Mouse (Mus musculus) intestine, postnatal 0 days (tissue): Measurements from ENCODE around the gene Scn3a. TPM values are rescaled to one million over a fixed set of nuclear protein-coding genes. Genes with fewer than 3 reads are reported as not detected.

ENCODE experiments used
- ATAC-seq: fragments of 200-750 bp; cut with Nextera tagmentation; 2 replicates; pipeline ENCODE4 v1.8.0; 2017; ENCODE audit warnings: mild to moderate bottlenecking, moderate TSS enrichment, moderate library complexity
- H3K27ac ChIP-seq: fragments of 300-500 bp; sonication (generic); 2 replicates; pipeline ENCODE4 v1.5.1; 2014; ENCODE audit warnings: mild to moderate bottlenecking, low read depth, low read length, moderate library complexity
- H3K27me3 ChIP-seq: fragments of 300-500 bp; sonication (generic); replicated peaks from 2 replicates; pipeline ENCODE4 v1.6.1; 2014; ENCODE audit warnings: low read length, mixed read lengths; ENCODE audit not compliant: control insufficient read depth, insufficient read depth
- H3K36me3 ChIP-seq: fragments of 300-500 bp; sonication (generic); 2 replicates; pipeline ENCODE4 v1.6.1; 2014; ENCODE audit warnings: mild to moderate bottlenecking, moderate library complexity; ENCODE audit not compliant: control insufficient read depth, insufficient read depth
- H3K4me1 ChIP-seq: fragments of 300-500 bp; sonication (generic); replicated peaks from 2 replicates; pipeline ENCODE4 v1.6.1; 2014; ENCODE audit warnings: antibody characterized with exemption, low read length, mixed read lengths; ENCODE audit not compliant: control insufficient read depth, insufficient read depth
- H3K4me2 ChIP-seq: fragments of 300-500 bp; sonication (generic); replicated peaks from 2 replicates; pipeline ENCODE4 v1.6.1; 2014; ENCODE audit warnings: low read depth, mild to moderate bottlenecking, moderate library complexity
- H3K4me3 ChIP-seq: fragments of 300-500 bp; sonication (generic); 2 replicates; pipeline ENCODE4 v1.5.1; 2014; ENCODE audit warnings: low read depth, low read length
- H3K9ac ChIP-seq: fragments of 300-500 bp; sonication (generic); 2 replicates; pipeline ENCODE4 v1.6.1; 2014; ENCODE audit warnings: mild to moderate bottlenecking, low read depth, low read length
- H3K9me3 ChIP-seq: fragments of 300-500 bp; sonication (generic); 2 replicates; pipeline ENCODE4 v1.6.1; 2016; ENCODE audit warnings: mixed run types; ENCODE audit not compliant: control insufficient read depth
- CTCF ChIP-seq: sonication (generic); IDR thresholded peaks from 2 replicates; pipeline ENCODE4 v1.5.1; 2016; ENCODE audit warnings: low read depth, mild to moderate bottlenecking, control low read depth, antibody characterized with exemption, moderate library complexity
- WGBS: fragments of 180-500 bp; shearing (Covaris S2); extraction: QIAGEN DNeasy Blood & Tissue Kit; methylation state at CpG from one replicate; pipeline ENCODE4 v1.1.7; 2014; 5-methylcytosine and 5-hydroxymethylcytosine counted together
- polyA plus RNA-seq: library from polyadenylated mRNA; unstranded; fragments of >200 nt; fragmentation: Nextera tagmentation; extraction: Ambion mirVana; gene quantifications from 2 replicates; pipeline ENCODE4 v1.2.1, GENCODE M21; 2015

The Scn3a gene
- polyA plus RNA-seq, 1 experiment from 2014 or later: 1.1 TPM

DNA sequence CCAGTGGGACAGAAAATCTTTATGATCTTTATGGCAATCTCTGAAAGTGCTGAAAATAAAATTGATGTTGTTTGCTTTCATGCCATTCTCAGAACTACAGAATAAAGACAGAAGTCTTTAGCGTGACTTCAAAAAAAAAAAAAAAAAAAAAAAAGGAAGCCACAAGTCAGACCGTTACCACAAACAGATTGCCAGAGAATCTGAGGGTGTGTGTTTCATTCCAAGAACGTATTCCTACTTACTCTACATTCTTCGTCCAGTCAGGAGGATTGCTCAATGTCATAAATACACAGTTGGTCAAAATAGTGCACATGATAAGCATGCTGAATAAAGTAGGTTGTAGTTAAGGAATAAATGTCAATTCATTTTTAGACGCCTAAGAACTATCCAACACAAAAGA is 38.3 kb downstream of the Scn3a start:
- TF ChIP-seq CTCF: no peak
- no peaks in the 10 kb centered on the region for H3K4me1 ChIP-seq
- no peak overlapping the region for H3K9ac ChIP-seq
- H3K9me3 ChIP-seq: no peaks in the 10 kb centered on the region
- no peak overlapping the region for H3K27ac ChIP-seq
- no peak overlapping the region for H3K4me2 ChIP-seq
- 60% methylated on average over 5 of the region's 5 CpGs for WGBS
- no peaks in the 10 kb centered on the region for H3K36me3 ChIP-seq
- ATAC-seq: no peak
- H3K27me3 ChIP-seq: no peaks in the 10 kb centered on the region
- no peak overlapping the region for H3K4me3 ChIP-seq

DNA sequence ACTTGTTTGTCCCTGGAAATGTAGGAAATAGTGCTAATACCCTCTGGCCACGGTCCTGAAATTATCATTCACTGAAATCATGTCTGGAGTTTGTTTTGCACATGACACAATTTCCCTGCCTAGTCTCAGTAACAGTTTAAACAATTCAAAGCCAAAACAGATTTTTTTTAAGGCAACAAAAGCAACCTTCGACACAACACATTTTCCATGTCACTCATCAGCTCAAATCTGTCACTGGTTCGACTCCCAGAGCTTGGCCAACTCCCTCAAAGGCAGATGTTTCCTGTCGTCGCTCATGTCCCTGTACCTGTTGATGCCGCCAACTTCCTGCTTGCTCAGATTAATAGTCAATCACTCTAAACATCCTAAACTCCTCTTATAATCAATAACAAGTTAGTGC is 50.7 kb downstream of the Scn3a start:
- Histone ChIP-seq H3K9me3 (no peaks in the 10 kb centered on the region), H3K4me2 (no peak overlapping the region), H3K4me3 (no peak overlapping the region), H3K9ac (no peak overlapping the region), H3K36me3 (no peaks in the 10 kb centered on the region), H3K27me3 (no peaks in the 10 kb centered on the region), H3K27ac (no peak overlapping the region), H3K4me1 (no peaks in the 10 kb centered on the region)
- 65% methylated on average over 6 of the region's 6 CpGs for WGBS
- ATAC-seq: no peak
- no peak for TF ChIP-seq CTCF

- Histone ChIP-seq H3K9me3 (no peaks in the 10 kb centered on the region), H3K27ac (no peak overlapping the region), H3K9ac (no peak overlapping the region), H3K36me3 (no peaks in the 10 kb centered on the region), H3K4me2 (no peak overlapping the region), H3K4me3 (no peak overlapping the region), H3K27me3 (no peaks in the 10 kb centered on the region), H3K4me1 (no peaks in the 10 kb centered on the region)
- no peak for ATAC-seq
- TF ChIP-seq CTCF: no peak
- 76% methylated on average over 12 of the region's 12 CpGs for WGBS
These were observed 59.2 kb downstream of the Scn3a start for GRCm38 (mm10) chr2:65508217-65508616.

DNA sequence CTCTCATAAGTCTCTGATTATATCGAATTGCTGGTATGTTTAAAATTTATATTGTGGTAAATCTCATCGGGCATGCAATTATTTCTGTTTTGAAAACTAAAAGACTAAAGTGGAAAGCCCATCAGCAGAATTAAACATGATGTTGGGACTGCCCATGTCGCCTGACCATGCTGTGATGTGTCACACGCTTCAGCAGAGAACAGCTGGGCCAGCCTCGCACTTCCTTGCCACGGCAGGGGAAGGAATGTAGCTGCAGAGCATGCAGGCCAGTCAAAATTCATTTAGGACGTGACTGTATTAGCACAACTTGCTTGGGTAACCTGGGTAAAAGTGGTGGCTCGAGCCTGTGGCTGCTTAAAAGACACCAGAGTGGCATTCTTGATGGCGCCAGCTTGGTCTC is 77.0 kb downstream of the Scn3a start:
- Histone ChIP-seq H3K9ac (no peak overlapping the region), H3K27ac (no peak overlapping the region), H3K4me1 (no peaks in the 10 kb centered on the region), H3K27me3 (no peaks in the 10 kb centered on the region), H3K36me3 (no peaks in the 10 kb centered on the region), H3K9me3 (no peaks in the 10 kb centered on the region), H3K4me3 (no peak overlapping the region), H3K4me2 (no peak overlapping the region)
- TF ChIP-seq CTCF: no peak
- 75% methylated on average over 9 of the region's 9 CpGs for WGBS
- no peak for ATAC-seq

GRCm38 (mm10) chr2:65483434-65483833 is 84.0 kb downstream of the Scn3a start:
- no peak for TF ChIP-seq CTCF
- H3K27me3 ChIP-seq: no peaks in the 10 kb centered on the region
- H3K27ac ChIP-seq: no peak overlapping the region
- H3K36me3 ChIP-seq: no peaks in the 10 kb centered on the region
- no peaks in the 10 kb centered on the region for H3K9me3 ChIP-seq
- no peak overlapping the region for H3K4me2 ChIP-seq
- ATAC-seq: no peak
- no peak overlapping the region for H3K9ac ChIP-seq
- WGBS: 50% methylated on average over 3 of the region's 3 CpGs
- no peaks in the 10 kb centered on the region for H3K4me1 ChIP-seq
- no peak overlapping the region for H3K4me3 ChIP-seq

- Histone ChIP-seq H3K4me2 (no peak overlapping the region), H3K9ac (no peak overlapping the region), H3K4me1 (no peaks in the 10 kb centered on the region), H3K36me3 (no peaks in the 10 kb centered on the region), H3K4me3 (no peak overlapping the region), H3K27ac (no peak overlapping the region), H3K9me3 (no peaks in the 10 kb centered on the region), H3K27me3 (no peaks in the 10 kb centered on the region)
- TF ChIP-seq CTCF: no peak
- no peak for ATAC-seq
- WGBS: 77% methylated on average over 4 of the region's 4 CpGs
These were observed 86.3 kb downstream of the Scn3a start for GRCm38 (mm10) chr2:65481007-65481672.
